Mouse (Mus musculus) retina, adult 2 months (tissue): ENCODE data around the gene Pnpla7.

Source experiments
- DNase-seq: peaks from one replicate; pipeline ENCODE4 v3.0.0-alpha.2; 2012; ENCODE audit warnings: low read depth, low spot score

Gene Pnpla7

DNA sequence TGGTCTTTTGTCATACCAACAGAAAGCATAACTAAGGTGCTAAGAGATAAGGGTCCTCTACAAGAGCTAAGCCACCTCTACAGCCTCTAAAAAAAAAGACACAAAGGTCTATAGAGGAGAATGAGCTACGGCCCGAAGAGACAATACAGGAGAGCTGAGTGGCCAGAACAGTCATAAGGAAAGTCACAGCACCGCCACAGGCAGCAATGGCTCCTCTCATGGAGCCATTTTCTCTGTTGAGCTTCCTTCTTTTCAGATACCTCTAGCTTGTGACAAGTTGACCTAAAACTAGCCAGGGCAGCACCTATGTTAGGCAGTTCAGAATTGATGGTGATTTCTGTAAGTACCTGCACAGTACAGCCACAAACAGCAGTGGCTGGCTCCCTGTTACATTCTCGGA, 90.7 kb downstream of the Pnpla7 start:
- DNase-seq: no peak

DNA sequence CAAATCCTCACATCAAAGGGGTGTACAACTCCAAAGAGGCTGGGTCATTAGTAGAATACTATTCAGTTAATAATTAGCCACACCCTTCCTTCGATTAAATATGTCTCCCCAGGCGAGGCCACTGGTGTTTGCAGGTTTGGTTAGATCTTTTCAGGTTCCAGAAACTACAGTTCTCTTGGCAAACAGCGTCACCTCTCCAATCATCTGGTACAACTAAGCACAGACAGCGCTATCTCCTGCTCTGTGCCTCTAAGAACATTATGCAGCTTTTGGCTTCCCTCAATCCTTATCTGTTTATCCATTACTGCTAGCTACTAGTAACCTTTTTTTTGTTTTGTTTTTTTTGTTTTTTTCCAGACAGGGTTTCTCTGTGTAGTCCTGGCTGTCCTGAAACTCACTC, 93.7 kb downstream of the Pnpla7 start:
- no peak for DNase-seq

DNA sequence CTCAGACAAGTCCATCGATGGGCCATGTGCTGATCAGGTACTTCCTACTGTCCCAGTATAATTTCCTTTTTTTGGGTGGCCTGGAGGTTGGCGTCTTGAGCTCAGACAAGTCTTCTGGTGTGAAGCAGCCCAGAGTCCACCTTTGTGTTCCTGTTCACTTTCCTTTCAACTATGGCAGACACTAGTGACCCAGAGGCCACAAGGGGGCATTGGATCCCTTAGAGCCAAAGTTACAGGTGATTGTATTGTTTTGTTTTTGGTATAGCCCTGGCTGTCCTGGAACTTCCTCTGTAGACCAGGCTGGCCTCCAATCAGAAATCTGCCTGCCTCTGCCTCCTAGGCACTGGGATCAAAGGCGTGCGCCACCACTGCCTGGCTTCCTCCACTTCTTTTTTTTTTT, 96.6 kb downstream of the Pnpla7 start:
- no peak for DNase-seq

GRCm38 (mm10) chr2:25075506-25075905, 99.7 kb downstream of the Pnpla7 start:
- no peak for DNase-seq

GRCm38 (mm10) chr2:25078967-25079366, 103.1 kb downstream of the Pnpla7 start:
- no peak for DNase-seq

- no peak for DNase-seq
Observed at GRCm38 (mm10) chr2:25080076-25080475, 104.2 kb downstream of the Pnpla7 start, which contains the start of gene Entpd8. Entpd8 (plus strand) TSS chr2:25080304.

DNA sequence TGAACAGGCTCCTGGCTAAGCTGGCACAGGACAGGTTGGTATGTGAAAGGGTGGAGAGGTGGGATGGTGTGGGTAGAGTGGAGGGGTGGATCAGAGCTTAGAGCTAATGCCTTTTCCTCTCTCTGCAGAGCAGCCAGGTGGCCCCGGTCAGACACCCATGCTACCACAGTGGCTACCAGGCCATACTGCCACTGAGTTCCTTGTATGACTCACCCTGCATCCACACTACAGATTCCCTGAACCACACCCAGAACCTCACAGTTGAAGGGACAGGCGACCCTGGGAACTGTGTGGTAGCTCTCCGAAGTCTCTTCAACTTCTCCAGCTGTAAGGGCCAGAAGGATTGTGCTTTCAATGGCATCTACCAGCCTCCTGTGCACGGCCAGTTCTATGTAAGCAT, 107.9 kb downstream of the Pnpla7 start:
- no peak for DNase-seq

DNA sequence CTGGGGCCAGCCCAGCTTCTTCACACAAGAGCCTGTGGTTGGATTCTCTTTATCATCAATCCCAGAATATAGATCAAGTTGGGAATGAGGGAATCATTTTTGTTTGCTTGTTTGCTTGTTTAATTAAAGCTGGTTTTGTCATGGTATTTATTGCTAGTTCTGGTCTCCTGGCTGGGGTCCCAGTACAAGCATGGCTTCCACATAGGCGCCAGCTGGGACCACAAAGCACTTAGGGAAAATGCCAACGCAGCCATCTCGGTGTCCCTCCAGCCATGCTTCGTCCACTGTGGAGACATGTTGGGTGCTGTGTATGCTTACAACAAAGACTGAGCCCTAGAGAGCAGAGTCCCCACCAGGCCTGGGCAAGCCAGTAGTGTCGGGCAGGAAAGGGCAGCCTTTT, 109.7 kb downstream of the Pnpla7 start:
- no peak for DNase-seq

DNA sequence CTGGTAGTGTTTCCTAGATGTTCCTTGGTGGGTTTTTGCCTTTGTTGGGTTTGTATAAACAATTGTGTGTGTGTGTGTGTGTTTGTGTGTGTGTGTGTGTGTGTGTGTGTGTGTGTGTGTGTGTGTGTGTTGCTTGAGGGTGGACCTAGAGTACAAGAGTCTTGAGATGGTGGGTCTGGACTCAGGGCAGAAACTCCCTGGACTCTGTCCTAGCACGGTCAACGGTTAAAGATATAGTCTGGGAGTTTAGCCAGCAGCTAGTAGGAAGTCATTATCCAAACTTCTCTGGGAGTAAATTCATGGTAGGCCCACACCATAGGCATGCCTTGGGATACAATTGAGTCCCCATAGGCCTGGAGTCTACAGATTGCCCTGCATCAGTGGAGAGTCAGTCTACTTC, 112.0 kb downstream of the Pnpla7 start:
- DNase-seq: no peak

DNA sequence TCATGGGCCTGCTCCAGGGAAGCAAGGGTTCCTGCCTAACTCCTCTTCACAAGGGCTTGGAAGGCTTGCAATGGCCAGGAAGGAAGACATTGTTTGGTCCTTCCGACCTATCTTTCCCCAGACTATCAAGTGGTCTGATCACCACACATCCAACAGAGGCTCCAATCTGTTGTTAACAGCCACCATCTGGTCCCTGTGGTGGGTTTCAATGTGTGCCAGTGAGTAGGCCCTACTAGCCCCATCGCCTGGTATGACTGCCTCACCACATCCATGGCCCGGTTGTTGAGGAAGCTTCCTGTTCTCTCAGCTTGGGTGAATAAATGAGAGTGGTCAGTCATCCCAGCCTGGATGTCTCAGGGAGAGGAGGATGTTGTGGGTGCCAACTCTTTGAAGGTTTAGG, 112.8 kb downstream of the Pnpla7 start:
- no peak for DNase-seq

DNA sequence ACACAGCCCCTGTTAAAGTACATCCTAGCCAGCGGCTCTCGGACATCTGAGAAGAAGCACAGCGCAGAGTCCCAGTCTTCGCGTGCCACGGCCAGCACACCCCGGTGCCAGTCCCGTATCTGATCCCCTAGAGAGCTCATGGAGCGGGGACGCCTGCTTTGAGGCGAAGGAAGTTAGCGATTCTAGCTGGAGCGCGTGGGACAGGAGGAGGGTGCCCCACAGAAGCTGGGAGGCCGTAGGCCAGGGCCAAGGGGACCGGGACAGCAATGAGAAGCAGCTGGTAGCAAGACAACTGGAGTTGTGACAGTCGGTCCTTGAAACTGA, 118.9 kb downstream of the Pnpla7 start:
- DNase-seq: no peak

DNA sequence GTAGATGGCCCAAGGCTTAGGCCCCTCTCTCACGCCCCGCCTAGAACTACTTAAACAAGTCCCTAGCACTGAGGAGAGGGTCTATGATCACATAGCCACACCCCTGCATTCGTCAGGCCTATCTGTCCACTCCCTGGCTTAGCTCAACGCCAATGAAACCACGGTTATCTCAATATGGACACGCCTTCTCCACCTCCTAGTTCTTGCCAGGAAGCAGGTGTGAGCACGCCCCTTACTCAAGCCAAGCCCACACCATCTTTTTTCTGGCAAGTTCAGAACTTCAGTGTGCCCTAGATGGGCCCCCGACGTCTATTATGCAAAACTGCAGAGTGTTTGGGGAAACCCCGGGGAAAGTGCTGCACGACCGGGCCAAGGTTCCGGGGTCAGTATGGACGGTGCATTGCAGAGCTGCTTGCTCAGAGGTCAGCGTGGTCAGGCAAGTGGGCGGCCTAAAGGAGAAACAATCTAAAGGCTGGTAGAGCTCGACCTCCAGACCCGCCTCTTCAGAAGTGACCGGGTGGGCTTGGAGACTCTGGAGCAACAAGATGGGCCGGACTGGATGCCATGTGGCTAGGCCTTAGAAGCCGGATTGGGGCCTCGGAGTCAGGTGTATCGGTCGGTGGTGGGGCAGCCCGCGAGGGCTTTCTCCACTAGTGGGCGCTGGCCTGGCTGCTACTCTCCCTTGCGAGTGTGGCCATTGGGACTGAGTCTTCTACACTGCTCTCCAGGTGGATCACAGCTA, 119.4 kb downstream of the Pnpla7 start, which contains the start of gene Noxa1:
TSS of gene Noxa1 (minus strand) at position 41 of the 742 bp plus-strand sequence.
- no peak for DNase-seq

DNA sequence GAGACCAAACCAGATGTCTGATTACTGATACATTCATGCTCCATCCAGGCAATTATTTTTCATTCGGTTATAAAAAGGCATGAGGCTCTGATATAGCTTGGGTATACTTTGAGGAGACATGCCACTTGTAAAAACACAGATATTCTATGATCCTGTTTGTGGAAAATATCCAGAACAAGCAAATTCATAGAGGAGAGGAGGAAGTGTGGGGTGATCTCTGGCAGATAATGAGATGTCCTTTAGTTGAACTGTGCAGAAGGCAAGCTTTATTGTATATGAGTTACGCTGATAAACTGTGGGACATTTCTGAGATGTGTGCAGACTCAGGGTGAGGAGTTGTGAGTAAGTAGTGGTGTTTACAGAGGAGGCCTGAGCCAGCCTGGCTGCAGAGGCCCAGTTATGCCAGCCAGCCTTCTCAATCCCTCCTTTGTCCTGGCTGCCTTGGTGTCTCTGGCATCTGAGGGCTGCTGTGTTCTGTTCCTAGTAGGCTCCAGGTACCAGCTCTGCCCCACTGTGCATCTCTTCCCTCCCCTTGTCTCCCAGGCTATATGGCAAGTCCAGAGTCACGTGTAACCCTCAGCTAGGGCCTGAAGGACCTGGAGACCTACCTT, 122.3 kb downstream of the Pnpla7 start:
- DNase-seq: no peak

- DNase-seq: peak; percentile 9
Observed at GRCm38 (mm10) chr2:25098956-25099355, 123.1 kb downstream of the Pnpla7 start.

- DNase-seq: no peak
Observed at GRCm38 (mm10) chr2:25099703-25100102, 123.9 kb downstream of the Pnpla7 start.
